Mouse (Mus musculus) heart, adult 9 months (tissue): Measurements from ENCODE around the gene Trpv5.

Source experiments
- DNase-seq, 2 experiments: peaks; one replicate each; pipeline ENCODE4 v3.0.0; 2022; ENCODE audit warnings: low spot score in 2 of 2

Trpv5 gene

DNA sequence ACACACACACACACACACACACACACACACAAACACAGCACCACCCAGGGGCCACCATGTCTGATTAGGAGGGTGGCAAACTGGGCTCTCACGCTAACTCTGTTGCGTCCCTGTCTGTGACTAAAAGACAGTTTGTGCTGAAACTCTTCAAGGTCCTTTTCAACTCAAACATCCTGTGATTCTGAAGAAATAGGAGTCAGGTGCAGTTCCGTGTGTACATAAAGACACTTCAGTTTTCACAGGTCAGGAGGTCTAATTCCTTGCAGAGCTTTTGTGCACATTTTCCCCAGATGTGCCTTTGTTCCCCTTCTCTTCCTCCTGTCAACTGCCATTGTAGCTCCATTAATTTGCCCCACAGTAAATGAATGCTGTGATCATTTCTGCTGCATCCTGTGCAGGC is 40.1 kb downstream of the Trpv5 start:
- no peak for DNase-seq

GRCm38 (mm10) chr6:41637927-41638506 is 42.6 kb downstream of the Trpv5 start:
- DNase-seq: no peak

GRCm38 (mm10) chr6:41637393-41637792 is 43.2 kb downstream of the Trpv5 start:
- no peak for DNase-seq

- DNase-seq: no peak
Observed at GRCm38 (mm10) chr6:41636178-41636577, 44.4 kb downstream of the Trpv5 start, which contains the start of gene Trpv6. TSS of gene Trpv6 (minus strand) at chr6:41636405.

GRCm38 (mm10) chr6:41635211-41635610 is 45.4 kb downstream of the Trpv5 start:
- DNase-seq: no peak

DNA sequence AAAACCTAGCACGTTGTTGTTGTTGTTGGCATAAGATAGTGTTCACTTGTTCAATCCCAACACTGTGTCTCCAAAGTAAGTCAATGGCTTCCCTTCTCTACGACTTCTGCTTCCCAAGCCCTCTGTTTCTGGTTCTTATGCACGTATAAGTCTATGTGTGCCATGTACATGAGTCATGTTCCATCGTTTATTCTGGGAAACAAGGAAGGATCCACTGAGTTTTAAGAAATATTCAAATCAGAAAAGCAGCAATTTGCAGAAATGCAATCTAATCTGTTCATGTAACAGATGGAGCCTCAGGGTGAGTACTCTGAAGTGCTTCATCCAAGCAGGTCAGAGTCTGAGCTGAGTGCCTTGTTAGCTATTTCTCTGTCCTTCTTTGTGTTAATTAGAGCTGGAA is 49.0 kb downstream of the Trpv5 start:
- DNase-seq: no peak

DNA sequence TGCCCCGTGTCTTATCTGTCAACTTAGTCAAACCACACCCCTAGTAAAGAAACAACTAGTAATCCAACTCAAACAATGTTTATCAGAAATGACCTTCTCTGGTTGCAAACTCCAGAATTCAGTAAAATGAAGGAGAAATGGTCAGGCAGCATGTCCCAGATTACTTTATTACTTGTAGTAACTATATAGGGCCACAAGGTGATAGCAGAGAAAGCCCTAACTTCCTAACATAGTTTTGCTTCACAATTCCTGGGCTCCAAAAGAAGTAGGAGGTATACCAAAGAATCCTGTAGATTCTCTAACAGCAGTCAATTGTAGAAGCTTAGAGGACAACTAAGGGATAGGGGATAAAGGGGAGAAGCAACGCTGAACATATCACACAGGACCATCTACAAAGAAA is 49.8 kb downstream of the Trpv5 start:
- no peak for DNase-seq

DNA sequence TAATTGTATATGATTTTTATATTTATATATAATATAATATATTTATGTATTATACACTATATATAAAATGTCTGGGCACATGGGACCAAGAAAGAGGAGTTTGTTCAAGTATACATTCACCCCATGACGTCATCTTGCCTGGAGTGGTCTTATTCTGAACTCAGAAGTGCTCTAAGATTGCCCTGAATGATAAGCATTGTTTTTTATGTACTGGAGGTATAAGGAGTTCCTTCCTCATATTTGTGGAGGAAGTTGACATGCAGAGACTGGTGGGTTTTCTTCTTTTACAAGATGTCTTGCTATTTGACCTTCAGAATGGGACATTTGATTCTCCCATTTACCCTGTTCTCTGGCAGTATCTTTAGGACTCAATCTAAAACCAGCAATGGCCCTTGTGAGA is 52.4 kb downstream of the Trpv5 start:
- DNase-seq: no peak

DNA sequence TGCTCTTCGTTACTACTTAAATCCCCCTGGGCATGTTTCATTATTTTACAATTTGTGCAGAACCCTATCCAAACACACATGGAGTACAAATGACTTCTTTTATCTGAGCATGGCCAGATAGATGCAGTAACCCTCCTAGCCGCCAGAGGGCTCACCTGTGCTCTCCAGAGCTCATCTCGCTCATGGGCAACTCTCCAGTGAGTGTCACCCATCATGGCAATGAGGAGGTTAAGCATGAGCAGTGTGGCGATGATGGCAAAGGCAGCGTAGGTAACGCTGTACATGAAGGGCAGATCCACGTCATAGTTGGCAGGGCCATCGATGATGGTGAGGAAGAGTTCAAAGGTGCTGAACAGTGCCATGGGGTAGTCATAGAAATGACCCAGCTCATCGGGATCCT is 57.9 kb downstream of the Trpv5 start:
- no peak for DNase-seq

GRCm38 (mm10) chr6:41621241-41621990 is 59.2 kb downstream of the Trpv5 start:
- no peak for DNase-seq

- no peak for DNase-seq
Observed at GRCm38 (mm10) chr6:41620173-41620798, 60.3 kb downstream of the Trpv5 start.

GRCm38 (mm10) chr6:41607637-41608036 is 72.9 kb downstream of the Trpv5 start:
- DNase-seq: no peak

DNA sequence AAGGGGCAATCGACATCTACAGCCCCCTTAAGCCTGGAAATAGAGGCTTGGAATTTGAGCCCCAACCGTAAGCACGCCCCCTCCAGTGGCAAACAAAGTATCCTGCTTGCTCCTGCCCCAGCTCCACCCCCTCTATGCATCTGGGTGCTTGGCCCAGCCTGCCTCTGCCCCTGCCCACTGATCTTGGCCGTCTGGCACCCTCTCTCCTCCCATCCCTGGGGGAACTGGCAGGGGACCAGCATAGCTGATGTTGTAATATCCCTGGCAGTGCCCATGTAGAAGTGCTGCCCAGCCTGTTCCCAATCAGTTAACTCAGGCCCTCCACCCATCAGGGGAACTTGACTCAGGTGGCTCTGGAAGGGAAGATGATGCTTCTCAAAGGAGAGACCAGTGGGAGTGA is 74.4 kb downstream of the Trpv5 start:
- peak in 1 of 2 experiments; percentile 14 for DNase-seq

- DNase-seq: no peak
Observed at GRCm38 (mm10) chr6:41605794-41606104, 74.8 kb downstream of the Trpv5 start.

DNA sequence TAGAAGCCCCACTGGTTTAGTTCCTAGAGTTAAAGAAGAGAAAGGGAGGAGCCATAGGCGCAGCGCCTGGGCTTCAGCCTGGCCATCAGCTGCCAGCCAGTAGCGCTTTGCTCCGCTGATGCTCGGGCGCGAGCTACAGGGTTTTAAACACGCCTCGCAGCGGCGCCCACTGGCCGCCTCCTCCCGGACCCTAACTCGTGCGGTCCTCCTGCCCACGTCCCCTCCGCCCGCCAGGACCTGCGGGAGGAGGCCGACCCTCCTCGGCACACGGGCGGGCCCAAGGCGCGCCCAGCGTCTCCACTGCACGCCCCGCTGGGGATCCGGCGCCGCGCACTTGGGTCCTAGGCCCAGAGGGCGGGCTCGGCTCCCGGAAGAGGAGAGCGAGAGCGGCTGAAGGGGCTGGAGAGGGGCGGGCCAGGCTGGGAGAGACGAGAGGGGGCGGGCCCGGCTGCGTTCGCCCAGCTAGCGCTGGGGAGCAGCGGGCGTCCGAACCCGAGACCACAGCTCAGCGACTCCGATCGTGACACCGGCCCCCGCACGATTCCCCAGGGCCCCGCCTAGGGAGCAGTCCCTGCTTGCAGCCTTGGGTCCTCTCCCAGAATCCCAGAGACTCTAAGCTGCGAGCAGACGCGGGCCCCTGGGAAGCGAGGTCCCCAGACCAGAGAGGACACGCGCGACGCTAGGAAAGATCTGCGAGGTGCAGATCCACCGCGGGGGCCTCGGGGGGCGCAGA is 75.3 kb downstream of the Trpv5 start, which contains the start of gene Ephb6:
Gene Ephb6 (plus strand): TSS at position 422 of the 733 bp plus-strand sequence.
- DNase-seq: peak; percentile 51

GRCm38 (mm10) chr6:41604401-41605050 is 76.0 kb downstream of the Trpv5 start:
- no peak for DNase-seq
